Mouse (Mus musculus) monocyte, adult 5-6 weeks (primary cell): ENCODE measurements around the gene Mn1. TPM values are rescaled to one million over a fixed set of nuclear protein-coding genes. Genes with fewer than 3 reads are reported as not detected.
A peak's percentile ranks its signal among the peaks of the same experiment; 100 is the strongest.

ENCODE experiments used
- ATAC-seq: fragments of 153-309, 156-312 bp; replicated peaks from 2 replicates; pipeline ENCODE4 v1.8.0; 2017; ENCODE audit warnings: mild to moderate bottlenecking; ENCODE audit not compliant: low TSS enrichment, insufficient number of reproducible peaks, severe bottlenecking, poor library complexity, low FRiP score
- total RNA-seq: library from RNA; stranded (forward); fragments of 200-1000, 200-491, 200-594 nt; gene quantifications from 3 replicates; pipeline ENCODE4 v1.2.3, GENCODE M21; 2017

Gene Mn1
- total RNA-seq, 1 experiment from 2014 or later = not detected

GRCm38 (mm10) chr5:111465811-111466299, 48.7 kb downstream of the Mn1 start:
- ATAC-seq = no peak

- no peak for ATAC-seq
Measured at GRCm38 (mm10) chr5:111466429-111466828, 49.3 kb downstream of the Mn1 start.

- ATAC-seq = no peak
Measured at GRCm38 (mm10) chr5:111467699-111468098, 50.5 kb downstream of the Mn1 start.

GRCm38 (mm10) chr5:111469195-111469882, 52.2 kb downstream of the Mn1 start:
- ATAC-seq = no peak

- no peak for ATAC-seq
Measured at GRCm38 (mm10) chr5:111470875-111471274, 53.7 kb downstream of the Mn1 start.

GRCm38 (mm10) chr5:111473425-111473824, 56.3 kb downstream of the Mn1 start:
- no peak for ATAC-seq

GRCm38 (mm10) chr5:111475721-111476120, 58.6 kb downstream of the Mn1 start:
- no peak for ATAC-seq

- no peak for ATAC-seq
Measured at GRCm38 (mm10) chr5:111476141-111476540, 59.0 kb downstream of the Mn1 start.

GRCm38 (mm10) chr5:111485907-111486306, 68.7 kb downstream of the Mn1 start:
- ATAC-seq = no peak

GRCm38 (mm10) chr5:111489022-111489616, 72.0 kb downstream of the Mn1 start:
- ATAC-seq = no peak

GRCm38 (mm10) chr5:111490599-111490998, 73.4 kb downstream of the Mn1 start:
- ATAC-seq = no peak

- no peak for ATAC-seq
Measured at GRCm38 (mm10) chr5:111491485-111491884, 74.3 kb downstream of the Mn1 start.

GRCm38 (mm10) chr5:111500036-111500435, 82.9 kb downstream of the Mn1 start:
- ATAC-seq = no peak

GRCm38 (mm10) chr5:111501691-111502441, 84.7 kb downstream of the Mn1 start:
- 0 out of 2 replicates have a peak, but pooled peaks have one; percentile 22 for ATAC-seq

GRCm38 (mm10) chr5:111505241-111505640, 88.1 kb downstream of the Mn1 start:
- ATAC-seq = no peak

- no peak for ATAC-seq
Measured at GRCm38 (mm10) chr5:111505824-111506223, 88.7 kb downstream of the Mn1 start.

GRCm38 (mm10) chr5:111506410-111506809, 89.2 kb downstream of the Mn1 start:
- ATAC-seq = no peak
